Mouse (Mus musculus) heart, embryonic 13.5 days (tissue): ENCODE measurements around the gene Dguok. TPM values are rescaled to one million over a fixed set of nuclear protein-coding genes. Genes with fewer than 3 reads are reported as not detected.

ENCODE experiments used
- ATAC-seq: fragments of 200-750 bp; cut with Nextera tagmentation; 2 replicates; pipeline ENCODE4 v1.8.0; 2017; ENCODE audit warnings: moderate TSS enrichment; ENCODE audit not compliant: insufficient number of reproducible peaks, low FRiP score, low TSS enrichment; ENCODE audit errors: extremely low read depth
- H3K27ac ChIP-seq: fragments of 300-500 bp; sonication (generic); replicated peaks from 2 replicates; pipeline ENCODE4 v1.5.1; 2015; ENCODE audit warnings: moderate library complexity, mild to moderate bottlenecking, inconsistent platforms
- H3K27me3 ChIP-seq: fragments of 300-500 bp; sonication (generic); replicated peaks from 2 replicates; pipeline ENCODE4 v1.6.1; 2015; ENCODE audit warnings: mild to moderate bottlenecking, inconsistent platforms
- H3K36me3 ChIP-seq: fragments of 300-500 bp; sonication (generic); 2 replicates; pipeline ENCODE4 v1.6.1; 2015; ENCODE audit warnings: mild to moderate bottlenecking, inconsistent platforms
- H3K4me1 ChIP-seq: fragments of 300-500 bp; sonication (generic); 2 replicates; pipeline ENCODE4 v1.6.1; 2015; ENCODE audit warnings: inconsistent platforms
- H3K4me2 ChIP-seq: fragments of 300-500 bp; sonication (generic); 2 replicates; pipeline ENCODE4 v1.6.1; 2015; ENCODE audit warnings: inconsistent platforms, mild to moderate bottlenecking, moderate library complexity
- H3K4me3 ChIP-seq: fragments of 300-500 bp; sonication (generic); 2 replicates; pipeline ENCODE4 v1.5.1; 2015; ENCODE audit warnings: moderate library complexity, mild to moderate bottlenecking, inconsistent platforms
- H3K9ac ChIP-seq: fragments of 300-500 bp; sonication (generic); 2 replicates; pipeline ENCODE4 v1.6.1; 2015; ENCODE audit warnings: inconsistent platforms, mild to moderate bottlenecking, moderate library complexity
- H3K9me3 ChIP-seq: fragments of 300-500 bp; sonication (generic); 2 replicates; pipeline ENCODE4 v1.6.1; 2016; ENCODE audit warnings: inconsistent platforms
- WGBS: fragments of 180-500 bp; shearing (Covaris S2); methylation state at CpG from one replicate; pipeline ENCODE4 v1.1.7; 2015; ENCODE audit warnings: mixed read lengths; 5-methylcytosine and 5-hydroxymethylcytosine counted together
- polyA plus RNA-seq: library from polyadenylated mRNA; unstranded; fragments of >200 nt; fragmentation: Nextera tagmentation; extraction: Ambion mirVana; gene quantifications from 2 replicates; pipeline ENCODE4 v1.2.1, GENCODE M21; 2015

The Dguok gene
- 54.0 and 55.2 TPM in 2 replicates for polyA plus RNA-seq

DNA sequence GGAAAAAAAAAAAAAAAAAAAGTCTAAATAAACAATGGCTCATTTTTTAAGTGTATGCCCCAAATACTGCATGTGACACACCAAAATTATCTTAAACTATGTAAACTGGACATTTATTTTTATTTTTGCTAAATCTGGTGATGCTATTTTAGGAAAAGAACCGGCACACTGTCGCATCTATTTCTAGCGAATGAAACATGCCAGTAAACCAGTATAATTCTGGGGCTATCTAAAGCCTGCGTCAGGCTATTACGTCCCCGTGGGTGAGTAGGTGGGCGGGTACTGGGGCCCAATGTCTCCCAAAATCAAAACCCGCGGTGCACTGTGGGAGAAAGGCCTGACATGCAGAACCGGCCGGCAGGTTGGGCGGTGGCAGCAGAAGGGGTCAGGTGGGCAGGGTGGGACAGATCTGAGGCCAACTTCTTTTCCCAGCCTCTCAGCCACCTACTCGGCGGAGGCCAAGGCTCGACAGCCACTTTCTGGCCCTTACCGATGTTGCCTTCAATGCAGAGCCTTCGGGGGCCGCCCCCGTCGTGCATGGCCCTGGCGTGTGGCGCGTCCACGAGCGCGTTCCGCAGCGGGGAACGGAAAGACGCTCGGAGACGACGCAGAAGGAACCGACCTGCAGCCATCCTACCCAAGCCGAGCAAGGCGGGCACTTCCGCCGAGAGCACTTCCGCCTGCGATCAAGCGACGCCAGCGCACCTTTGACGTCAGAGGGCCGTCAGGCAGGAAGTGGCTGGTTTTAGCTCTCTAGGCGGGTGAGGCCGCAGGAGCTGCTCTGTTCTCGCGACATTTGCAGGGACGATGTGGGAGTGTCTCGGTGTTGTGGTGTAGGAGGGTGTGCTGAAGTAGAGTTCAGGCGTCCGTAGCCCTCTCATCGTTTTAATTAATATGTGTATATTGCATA lies at the start of gene Dguok:
Gene Dguok, minus strand, starts transcription at position 712 of the 910 bp plus-strand sequence.
- Histone ChIP-seq H3K27me3 (no peaks in the 10 kb centered on the region), H3K36me3 (no peaks in the 10 kb centered on the region), H3K4me1 (peaks cover 28% of the 10 kb centered on the region), H3K4me2 (peak within 1 kb of the TSS; percentile 78), H3K9ac (peak within 1 kb of the TSS; percentile 89), H3K9me3 (no peaks in the 10 kb centered on the region), H3K4me3 (peak within 1 kb of the TSS; percentile 79), H3K27ac (peak within 1 kb of the TSS; percentile 96)
- under 1% methylated on average over 54 of the region's 54 CpGs for WGBS
- ATAC-seq = peak; percentile 97

DNA sequence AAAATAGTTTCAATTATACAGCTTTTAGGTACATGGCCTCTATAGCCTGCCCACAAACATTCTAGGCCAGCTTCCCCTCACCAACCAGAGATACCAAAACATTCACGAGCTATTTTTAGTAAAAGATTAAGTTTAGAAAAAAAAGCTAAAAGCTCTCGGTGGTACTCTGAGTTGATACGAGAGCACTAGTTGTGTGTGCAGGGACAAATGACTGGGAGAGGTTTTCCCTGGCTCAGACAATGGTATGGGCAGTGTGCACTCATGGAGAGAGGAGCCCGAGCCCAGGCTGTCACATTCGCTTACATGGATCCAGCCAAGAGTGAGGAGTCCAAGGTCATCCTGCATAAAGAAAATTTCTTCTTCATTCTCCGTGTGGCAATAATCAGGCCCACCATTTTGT lies 49.2 kb upstream of the Dguok start:
- no peak overlapping the region for H3K9ac ChIP-seq
- 0 out of 2 replicates have a peak overlapping the region, but pooled peaks have one; percentile 2 for H3K4me2 ChIP-seq
- H3K4me3 ChIP-seq = no peak overlapping the region
- peak overlapping the region; percentile 88 for H3K27ac ChIP-seq
- no peaks in the 10 kb centered on the region for H3K9me3 ChIP-seq
- peaks cover 37% of the 10 kb centered on the region for H3K4me1 ChIP-seq
- no peaks in the 10 kb centered on the region for H3K27me3 ChIP-seq
- peaks cover 69% of the 10 kb centered on the region for H3K36me3 ChIP-seq
- ATAC-seq = no peak
- 29% methylated on average over 6 of the region's 6 CpGs for WGBS

DNA sequence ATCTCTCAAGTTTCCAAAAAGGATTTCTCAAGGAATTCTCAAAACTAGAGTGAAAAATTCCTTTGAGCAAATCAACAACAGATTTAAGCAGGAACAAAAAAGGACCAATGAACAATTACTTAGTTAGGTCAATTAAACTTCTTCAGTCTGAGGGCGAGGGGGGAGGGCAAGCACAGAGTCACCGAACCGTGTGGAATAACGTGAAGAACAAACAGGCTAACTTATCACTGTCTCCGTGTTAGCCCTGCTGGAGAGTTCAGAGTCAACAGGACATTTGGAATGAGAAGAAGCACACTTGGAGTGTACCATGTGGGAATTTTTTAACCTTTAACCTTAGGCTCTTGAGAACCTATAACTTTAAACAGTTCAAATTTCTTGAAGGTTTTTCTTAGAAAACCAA lies 41.6 kb upstream of the Dguok start:
- no peak overlapping the region for H3K4me3 ChIP-seq
- no peaks in the 10 kb centered on the region for H3K27me3 ChIP-seq
- H3K9ac ChIP-seq = no peak overlapping the region
- ATAC-seq = no peak
- H3K9me3 ChIP-seq = no peaks in the 10 kb centered on the region
- no peak overlapping the region for H3K4me2 ChIP-seq
- H3K27ac ChIP-seq = no peak overlapping the region
- H3K36me3 ChIP-seq = peaks cover 57% of the 10 kb centered on the region
- 65% methylated on average over 5 of the region's 5 CpGs for WGBS
- H3K4me1 ChIP-seq = no peaks in the 10 kb centered on the region

DNA sequence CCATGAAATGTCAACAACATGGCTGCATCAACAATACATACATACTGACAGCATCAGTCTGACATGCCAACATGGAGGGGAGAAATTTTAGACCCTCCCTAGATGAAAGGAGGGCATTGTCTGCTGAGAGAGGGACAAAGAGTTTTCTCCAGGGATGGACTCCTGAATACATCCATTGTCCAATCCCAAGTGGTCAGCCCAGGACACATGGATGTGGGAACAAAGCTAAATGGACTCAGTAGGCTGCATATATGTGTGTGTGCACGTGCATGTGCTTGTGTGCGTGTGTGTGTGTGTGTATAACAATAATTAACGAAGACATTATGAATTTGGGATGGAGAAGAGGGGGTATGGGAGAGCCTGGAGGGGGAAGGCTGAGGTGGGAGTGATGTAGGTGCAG lies 39.0 kb upstream of the Dguok start:
- WGBS = 81% methylated on average over 3 of the region's 3 CpGs
- peaks cover 44% of the 10 kb centered on the region for H3K36me3 ChIP-seq
- H3K27me3 ChIP-seq = no peaks in the 10 kb centered on the region
- no peak overlapping the region for H3K9ac ChIP-seq
- no peak overlapping the region for H3K4me2 ChIP-seq
- H3K4me1 ChIP-seq = peaks cover 25% of the 10 kb centered on the region
- no peak for ATAC-seq
- H3K9me3 ChIP-seq = no peaks in the 10 kb centered on the region
- H3K27ac ChIP-seq = no peak overlapping the region
- H3K4me3 ChIP-seq = no peak overlapping the region

DNA sequence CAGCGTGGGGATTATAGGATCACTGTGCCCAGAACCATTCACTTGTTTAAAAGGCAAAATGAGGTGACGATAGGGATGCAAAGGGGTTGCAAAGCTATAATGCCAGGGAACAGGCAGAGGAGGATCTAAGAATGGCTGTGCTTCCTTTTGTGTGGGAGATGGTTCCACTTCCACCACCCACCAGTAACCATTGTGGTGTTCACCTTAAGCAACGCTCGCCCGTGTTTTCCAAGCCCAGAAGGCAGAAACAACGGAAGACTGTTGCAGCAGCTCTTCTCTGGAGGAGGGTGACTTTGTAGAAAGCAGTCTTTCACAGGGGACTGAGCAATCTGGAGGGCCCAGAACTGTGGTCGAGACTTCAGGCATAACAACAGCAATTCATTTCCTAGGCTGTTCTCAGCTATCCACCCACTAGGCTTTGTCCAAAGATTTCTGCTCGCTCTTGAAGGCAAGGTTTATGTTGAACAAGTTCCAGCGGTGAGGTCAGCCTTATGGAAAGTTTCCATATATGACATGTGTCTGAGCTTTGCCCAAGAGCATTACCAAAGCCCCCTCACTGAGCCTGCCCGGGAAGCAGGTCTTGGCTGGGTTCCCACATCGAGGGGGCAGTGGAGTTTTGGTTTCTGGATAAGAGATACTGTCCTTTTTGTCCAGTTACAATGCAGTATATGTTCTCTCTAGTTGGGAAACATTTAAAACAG lies 35.1 kb upstream of the Dguok start:
- Histone ChIP-seq H3K27me3 (no peaks in the 10 kb centered on the region), H3K9ac (peak overlapping the region; percentile 45), H3K27ac (peak overlapping the region; percentile 88), H3K4me2 (peak overlapping the region; percentile 3; the same call in 1 of the 2 replicates), H3K4me1 (peaks cover 33% of the 10 kb centered on the region), H3K4me3 (no peak overlapping the region), H3K36me3 (peaks cover 30% of the 10 kb centered on the region), H3K9me3 (no peaks in the 10 kb centered on the region)
- WGBS = 39% methylated on average over 11 of the region's 11 CpGs
- peak; percentile 81 for ATAC-seq

DNA sequence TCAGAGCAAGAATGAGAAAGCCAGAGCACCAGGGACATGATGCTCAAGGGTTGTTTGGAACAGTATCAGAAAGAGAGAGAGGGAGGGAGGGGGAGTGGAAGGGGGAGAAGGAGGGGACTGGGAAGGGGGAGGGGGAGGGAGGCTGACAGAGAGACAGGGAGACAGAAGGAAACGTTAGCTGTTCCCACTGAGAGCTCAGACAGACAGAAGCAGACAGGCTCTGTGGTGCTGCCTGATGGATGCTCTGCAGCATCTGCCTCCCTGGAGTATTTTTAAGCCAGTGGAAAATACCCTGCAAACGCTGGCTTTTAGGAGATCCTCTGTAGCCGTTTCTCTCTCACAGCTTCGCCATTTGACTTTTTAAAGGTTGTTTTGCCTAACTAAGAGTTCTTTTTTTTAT lies 33.2 kb upstream of the Dguok start:
- no peak overlapping the region for H3K9ac ChIP-seq
- peaks cover 12% of the 10 kb centered on the region for H3K36me3 ChIP-seq
- H3K4me2 ChIP-seq = no peak overlapping the region
- no peak overlapping the region for H3K4me3 ChIP-seq
- peaks cover 38% of the 10 kb centered on the region for H3K4me1 ChIP-seq
- H3K27me3 ChIP-seq = no peaks in the 10 kb centered on the region
- H3K27ac ChIP-seq = peak overlapping the region; percentile 88
- ATAC-seq = no peak
- H3K9me3 ChIP-seq = no peaks in the 10 kb centered on the region
- WGBS = 36% methylated on average over 4 of the region's 4 CpGs

DNA sequence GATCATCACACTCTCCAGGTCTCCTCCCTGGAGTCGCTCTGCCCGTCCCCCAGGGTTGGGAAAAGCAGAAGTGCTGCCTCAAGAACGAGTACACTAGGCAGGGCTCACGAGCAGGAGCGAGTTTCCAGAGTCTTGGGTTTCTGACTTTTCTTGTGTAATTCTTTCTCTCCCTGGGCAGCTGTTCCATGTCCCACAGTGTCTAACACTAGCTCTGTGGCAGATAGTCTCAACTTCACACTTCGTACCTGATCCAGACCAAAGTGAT lies 30.0 kb upstream of the Dguok start:
- ATAC-seq = no peak

DNA sequence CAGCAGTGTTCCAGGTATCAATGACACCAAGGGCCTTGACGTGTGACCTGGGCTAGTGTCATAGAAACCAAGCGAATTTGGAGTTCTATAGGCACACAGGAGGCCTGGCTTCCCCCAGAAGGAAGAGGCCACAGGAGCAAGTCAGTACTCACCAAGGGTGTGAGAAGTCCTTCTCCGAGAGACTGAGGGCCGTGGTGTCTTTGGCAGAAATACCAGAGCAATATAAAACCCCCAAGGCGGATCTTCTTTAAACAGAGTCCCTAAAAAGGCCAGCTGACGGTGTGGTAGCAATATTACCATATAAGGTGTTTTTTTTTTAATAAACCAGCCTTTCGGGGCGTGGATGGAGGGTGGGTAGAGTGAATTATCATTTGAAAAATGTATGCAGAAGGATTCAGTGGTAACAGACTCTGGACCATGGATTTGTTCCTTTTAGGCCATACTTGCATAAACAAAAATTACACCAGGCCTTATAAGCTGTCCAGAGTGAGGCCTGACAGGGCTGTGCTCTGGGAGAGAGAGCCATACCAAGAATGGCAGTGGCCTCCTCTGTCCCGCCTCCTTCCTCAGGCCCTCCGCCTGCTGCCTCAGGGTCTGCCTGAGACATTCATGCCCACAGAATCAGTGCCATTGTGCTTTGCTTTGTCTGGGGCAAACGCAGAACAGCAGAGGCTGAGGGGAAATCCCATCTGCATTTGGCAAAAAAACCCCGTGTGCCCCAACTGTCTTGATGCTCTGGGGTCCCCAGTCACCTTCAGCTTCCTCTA lies 29.4 kb upstream of the Dguok start, which contains the start of gene Actg2:
Gene Actg2, minus strand, starts transcription at position 238 of the 767 bp plus-strand sequence.
- Histone ChIP-seq H3K4me2 (no peak within 1 kb of the TSS), H3K4me1 (peaks cover 18% of the 10 kb centered on the region), H3K36me3 (no peaks in the 10 kb centered on the region), H3K27me3 (peaks cover 4% of the 10 kb centered on the region; the same call in 1 of the 2 replicates), H3K9me3 (no peaks in the 10 kb centered on the region), H3K9ac (no peak within 1 kb of the TSS), H3K27ac (peak within 1 kb of the TSS; percentile 53), H3K4me3 (no peak within 1 kb of the TSS)
- 61% methylated on average over 12 of the region's 12 CpGs for WGBS
- ATAC-seq = no peak

More for the DNA sequence above, 30.0 kb upstream of the Dguok start:
- Histone ChIP-seq H3K36me3 (no peaks in the 10 kb centered on the region), H3K4me1 (peaks cover 23% of the 10 kb centered on the region), H3K9ac (no peak overlapping the region), H3K27ac (peak overlapping the region; percentile 53), H3K27me3 (peaks cover 4% of the 10 kb centered on the region; the same call in 1 of the 2 replicates), H3K4me2 (no peak overlapping the region), H3K4me3 (no peak overlapping the region), H3K9me3 (no peaks in the 10 kb centered on the region)
- 54% methylated on average over 6 of the region's 6 CpGs for WGBS

DNA sequence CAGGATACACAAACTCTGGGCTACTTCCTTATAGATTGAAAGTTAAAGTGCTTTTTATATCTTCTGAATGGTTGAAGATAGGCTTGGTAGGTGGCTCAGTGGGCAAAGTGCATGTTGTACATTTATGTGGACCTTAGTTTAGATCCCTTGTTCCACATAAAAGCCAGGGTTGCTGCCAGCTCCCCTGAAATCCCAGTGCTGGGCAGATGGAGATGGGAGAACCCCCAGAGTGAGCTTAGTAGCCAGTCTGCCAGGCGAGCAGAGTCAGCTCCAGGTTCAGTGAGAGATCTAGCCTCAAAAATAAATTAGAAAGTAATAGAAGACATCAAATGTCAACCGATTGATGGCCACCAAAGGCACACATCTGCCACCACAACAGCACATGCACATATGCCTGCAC lies 25.8 kb upstream of the Dguok start:
- Histone ChIP-seq H3K36me3 (no peaks in the 10 kb centered on the region), H3K9me3 (no peaks in the 10 kb centered on the region), H3K9ac (no peak overlapping the region), H3K4me1 (peaks cover 5% of the 10 kb centered on the region; the same call in 1 of the 2 replicates), H3K4me2 (no peak overlapping the region), H3K27ac (no peak overlapping the region), H3K4me3 (no peak overlapping the region), H3K27me3 (peaks cover 4% of the 10 kb centered on the region; the same call in 1 of the 2 replicates)
- WGBS = 62% methylated on average over 2 of the region's 2 CpGs
- ATAC-seq = no peak

DNA sequence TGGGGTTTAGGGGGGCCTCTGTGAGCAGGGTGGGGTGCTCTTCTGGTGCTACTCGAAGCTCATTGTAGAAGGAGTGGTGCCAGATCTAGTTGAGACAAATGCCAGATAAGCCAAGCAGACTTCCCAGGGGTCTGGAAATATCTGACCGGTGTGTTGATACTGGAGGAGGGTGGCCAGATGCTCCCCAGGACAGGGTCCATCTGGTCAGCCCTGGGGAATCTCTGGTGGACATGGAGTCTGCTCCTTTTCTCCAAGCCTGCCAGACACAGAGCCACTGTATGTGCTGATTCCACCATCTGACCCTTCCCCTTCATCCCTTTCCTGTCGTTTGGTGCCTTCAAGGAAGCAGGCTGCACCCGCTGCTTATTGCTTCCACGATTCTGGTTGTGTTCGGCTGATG lies 16.4 kb upstream of the Dguok start:
- H3K27me3 ChIP-seq = no peaks in the 10 kb centered on the region
- 7% methylated on average over 6 of the region's 6 CpGs for WGBS
- ATAC-seq = no peak
- no peak overlapping the region for H3K4me3 ChIP-seq
- peak overlapping the region; percentile 36 for H3K4me2 ChIP-seq
- H3K9ac ChIP-seq = peak overlapping the region; percentile 50
- H3K9me3 ChIP-seq = no peaks in the 10 kb centered on the region
- H3K27ac ChIP-seq = no peak overlapping the region
- no peaks in the 10 kb centered on the region for H3K36me3 ChIP-seq
- H3K4me1 ChIP-seq = peaks cover 23% of the 10 kb centered on the region

DNA sequence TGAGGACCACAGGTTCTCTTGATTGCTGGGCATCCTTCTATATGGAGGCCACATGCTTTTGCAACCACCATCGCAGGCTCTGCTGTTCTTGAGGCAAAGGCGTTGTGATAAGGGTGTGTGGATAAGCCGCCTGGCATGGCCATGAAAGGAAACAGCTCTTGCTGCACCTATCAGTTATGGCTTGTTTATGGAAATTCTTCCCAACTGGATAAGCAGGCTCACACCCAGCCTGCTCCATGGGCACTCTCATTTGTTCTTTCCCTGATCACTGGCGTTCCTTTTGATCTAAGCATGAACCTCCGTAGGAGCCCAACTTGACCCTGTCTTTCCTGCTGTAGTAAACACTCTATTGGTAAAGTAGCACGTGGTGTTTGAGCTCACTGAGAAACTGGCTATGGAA lies 15.0 kb upstream of the Dguok start:
- Histone ChIP-seq H3K4me2 (no peak overlapping the region), H3K9ac (no peak overlapping the region), H3K9me3 (no peaks in the 10 kb centered on the region), H3K4me3 (no peak overlapping the region), H3K27ac (peak overlapping the region; percentile 55), H3K4me1 (peaks cover 23% of the 10 kb centered on the region), H3K27me3 (no peaks in the 10 kb centered on the region), H3K36me3 (no peaks in the 10 kb centered on the region)
- ATAC-seq = no peak
- 28% methylated on average over 6 of the region's 6 CpGs for WGBS
